ENCODE assay signal across 23 mouse cellular contexts in the genomic region with DNA sequence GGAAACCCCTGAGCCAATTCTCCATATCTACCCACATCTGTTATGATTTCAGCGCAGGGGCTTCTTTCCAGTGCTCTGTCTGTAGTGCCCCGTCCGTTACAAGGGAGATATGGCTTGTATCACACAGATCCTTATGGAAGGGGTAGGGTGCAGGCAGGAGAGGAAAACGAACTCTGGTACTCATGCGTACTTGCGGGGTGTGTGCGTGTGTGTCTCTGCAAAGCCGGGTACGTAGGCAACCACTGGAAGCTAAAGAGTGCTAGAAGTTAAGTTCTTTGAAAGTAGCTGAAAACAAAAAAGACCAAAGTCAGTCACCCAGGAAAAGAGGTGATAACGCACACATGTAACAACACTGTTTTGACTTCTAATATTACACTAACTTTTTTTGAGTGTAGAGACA.
"Had no signal": no experiment of that assay in that cellular context is flagged by ENCODE, and none has a peak within 500 bp of the region (broad histone marks: within the 10 kb centered on the region; RNA-seq: fewer than 3 reads in every experiment).

No protein-coding gene starts in this region.

- H3K4me1 ChIP-seq: stomach, embryonic 15.5 days had no signal

- DNase-seq: kidney, adult 8-10 months; kidney, postnatal 10 days; kidney, postnatal 36 days; layer of hippocampus, postnatal 36 days; left cerebral cortex, postnatal 4 days; lung, adult 18-20 months; lung, postnatal 14 days; lung, postnatal 4 days; retina, postnatal 1 day; right cerebral cortex, postnatal 25 days; thymus, postnatal 36 days had no signal

- H3K9ac ChIP-seq: kidney, embryonic 15.5 days; limb, embryonic 12.5 days; limb, embryonic 15.5 days; liver, embryonic 12.5 days; liver, embryonic 15.5 days; lung, embryonic 15.5 days; midbrain, embryonic 12.5 days; midbrain, embryonic 15.5 days; neural tube, embryonic 13.5 days; stomach, embryonic 15.5 days had no signal

- ATAC-seq: intestine, postnatal 0 days; liver, embryonic 12.5 days; midbrain, embryonic 15.5 days had no signal

- H3K27me3 ChIP-seq: kidney, embryonic 15.5 days; limb, embryonic 12.5 days; limb, embryonic 15.5 days; liver, embryonic 12.5 days; liver, embryonic 15.5 days; lung, embryonic 15.5 days; midbrain, embryonic 12.5 days; midbrain, embryonic 15.5 days; neural tube, embryonic 13.5 days; stomach, embryonic 15.5 days had no signal

- H3K4me3 ChIP-seq: kidney, embryonic 15.5 days; left cerebral cortex, adult 2 months; limb, embryonic 12.5 days; limb, embryonic 15.5 days; liver, embryonic 12.5 days; liver, embryonic 15.5 days; lung, embryonic 15.5 days; midbrain, embryonic 12.5 days; midbrain, embryonic 15.5 days; neural tube, embryonic 13.5 days; stomach, embryonic 15.5 days had no signal

- H3K9me3 ChIP-seq: kidney, embryonic 15.5 days; limb, embryonic 12.5 days; limb, embryonic 15.5 days; liver, embryonic 12.5 days; liver, embryonic 15.5 days; lung, embryonic 15.5 days; midbrain, embryonic 12.5 days; midbrain, embryonic 15.5 days; neural tube, embryonic 13.5 days; stomach, embryonic 15.5 days had no signal

- H3K4me2 ChIP-seq: kidney, embryonic 15.5 days; limb, embryonic 12.5 days; limb, embryonic 15.5 days; liver, embryonic 12.5 days; liver, embryonic 15.5 days; lung, embryonic 15.5 days; midbrain, embryonic 12.5 days; midbrain, embryonic 15.5 days; neural tube, embryonic 13.5 days; stomach, embryonic 15.5 days had no signal

- H3K27ac ChIP-seq: kidney, embryonic 15.5 days; left cerebral cortex, adult 2 months; limb, embryonic 12.5 days; limb, embryonic 15.5 days; liver, embryonic 12.5 days; liver, embryonic 15.5 days; lung, embryonic 15.5 days; midbrain, embryonic 12.5 days; midbrain, embryonic 15.5 days; neural tube, embryonic 13.5 days; stomach, embryonic 15.5 days had no signal

- H3K36me3 ChIP-seq: kidney, embryonic 15.5 days; limb, embryonic 12.5 days; limb, embryonic 15.5 days; liver, embryonic 12.5 days; liver, embryonic 15.5 days; lung, embryonic 15.5 days; midbrain, embryonic 12.5 days; midbrain, embryonic 15.5 days; neural tube, embryonic 13.5 days; stomach, embryonic 15.5 days had no signal
